Mouse (Mus musculus): ENCODE measurements around the gene Cops3.

GRCm38 (mm10) chr11:59839008-59839458 is 605 bp downstream of the Cops3 start, which contains the start of gene Nt5m:
- TF ChIP-seq CTCF (IDR thresholded peaks at IDR 0.05 in 2 of 3, conservative IDR thresholded peaks at IDR 0.05 in 1 of 3; ENCODE audit: control insufficient read depth in 1 of 3, insufficient read depth in 1 of 3, low read depth in 2 of 3, low read length in 3 of 3, poor library complexity in 1 of 3, severe bottlenecking in 1 of 3) (no peak), POLR2A (IDR thresholded peaks at IDR 0.05; ENCODE audit: control insufficient read depth in 1 of 2, insufficient read depth in 1 of 2, low read depth in 1 of 2, low read length in 2 of 2, poor library complexity in 1 of 2) (no peak; a peak in 1 of 4 replicates), USF1 (IDR thresholded peaks at IDR 0.05; ENCODE audit: low read depth, low read length) (peak; percentile 79), SMC3 (IDR thresholded peaks at IDR 0.05; ENCODE audit: low read depth, low read length) (no peak)

All from MEL (cell line).